Comparison of ENCODE assay signal across 8 mouse cellular contexts in the genomic region with DNA sequence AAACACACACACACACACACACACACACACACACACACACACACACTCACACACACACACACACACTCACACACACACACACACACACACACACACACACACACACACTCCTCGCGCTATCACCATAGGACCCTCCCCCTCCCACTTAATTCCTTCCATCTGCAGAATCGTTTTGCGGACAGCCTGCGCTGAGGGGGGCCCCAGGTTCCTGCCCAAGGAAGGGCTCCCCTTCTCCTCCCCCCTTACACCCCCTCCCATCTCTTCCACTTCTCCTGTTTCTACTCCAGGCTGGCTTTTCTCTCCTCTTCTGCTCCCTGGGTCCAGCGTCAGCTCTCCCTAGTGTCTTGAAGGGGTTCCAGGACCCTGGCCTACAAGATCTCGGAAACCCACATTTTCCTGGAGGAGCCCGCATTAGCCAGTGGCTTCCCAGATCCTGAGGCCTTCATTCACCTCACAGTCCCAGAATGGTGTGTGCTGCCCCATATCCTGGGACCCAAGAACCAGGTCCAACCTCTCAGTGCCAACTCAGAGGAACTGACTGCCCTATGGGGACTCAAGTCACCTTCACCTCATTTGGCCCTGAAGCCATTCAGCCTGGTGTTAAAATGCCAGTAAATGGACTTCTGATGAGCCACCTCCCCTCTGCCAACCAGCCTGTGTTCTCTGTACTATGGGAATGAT. TPM values are rescaled to one million over a fixed set of nuclear protein-coding genes. Genes with fewer than 3 reads are reported as not detected.
DNase-seq lines count a peak whose midpoint lies in the region; ATAC-seq and TF ChIP-seq lines count a peak whose summit lies in the region.

No protein-coding gene starts in this region.

- ATAC-seq in kidney, embryonic 16.5 days (ENCODE audit: low FRiP score, low TSS enrichment): no peak
- 0 out of 2 replicates have a peak, but pooled peaks have one; percentile 43 for ATAC-seq in embryonic facial prominence, embryonic 12.5 days (ENCODE audit: insufficient number of reproducible peaks, insufficient read depth, low FRiP score, low TSS enrichment)
- ATAC-seq in hindbrain, postnatal 0 days: no peak
- ATAC-seq in neural tube, embryonic 13.5 days (ENCODE audit: low read depth): no peak
- ATAC-seq in erythroblast, adult 5-6 weeks (replicated peaks; ENCODE audit: low FRiP score, poor library complexity, severe bottlenecking): no peak

- WGBS in kidney, embryonic 16.5 days: 30% methylated on average over 6 of the region's 8 CpGs
- WGBS in embryonic facial prominence, embryonic 12.5 days: 8% methylated on average over 8 of the region's 8 CpGs
- 33% methylated on average over 7 of the region's 8 CpGs for WGBS in hindbrain, postnatal 0 days
- 23% methylated on average over 7 of the region's 8 CpGs for WGBS in neural tube, embryonic 13.5 days

- H3K4me3 ChIP-seq in kidney, embryonic 16.5 days (ENCODE audit: low read length): no peak overlapping the region
- peak overlapping the region; percentile 82 for H3K4me3 ChIP-seq in embryonic facial prominence, embryonic 12.5 days
- H3K4me3 ChIP-seq in hindbrain, postnatal 0 days (ENCODE audit: low read length): no peak overlapping the region
- H3K4me3 ChIP-seq in neural tube, embryonic 13.5 days: no peak overlapping the region

- peak overlapping the region; percentile 94 for H3K4me2 ChIP-seq in kidney, embryonic 16.5 days (replicated peaks; ENCODE audit: low read depth, low read length)
- peak overlapping the region; percentile 84 for H3K4me2 ChIP-seq in embryonic facial prominence, embryonic 12.5 days (replicated peaks)
- peak overlapping the region; percentile 98; the same call in 1 of the 2 replicates for H3K4me2 ChIP-seq in hindbrain, postnatal 0 days (ENCODE audit: low read depth, low read length)
- H3K4me2 ChIP-seq in neural tube, embryonic 13.5 days: peak overlapping the region; percentile 82

- no peaks in the 10 kb centered on the region for H3K27me3 ChIP-seq in kidney, embryonic 16.5 days (ENCODE audit: insufficient read depth, low read length)
- no peaks in the 10 kb centered on the region for H3K27me3 ChIP-seq in embryonic facial prominence, embryonic 12.5 days
- H3K27me3 ChIP-seq in hindbrain, postnatal 0 days (ENCODE audit: insufficient read depth, low read length): no peaks in the 10 kb centered on the region
- H3K27me3 ChIP-seq in neural tube, embryonic 13.5 days: peaks cover 11% of the 10 kb centered on the region; the same call in 1 of the 2 replicates

- peaks cover 44% of the 10 kb centered on the region for H3K4me1 ChIP-seq in kidney, embryonic 16.5 days (ENCODE audit: insufficient read depth, low read length)
- H3K4me1 ChIP-seq in embryonic facial prominence, embryonic 12.5 days: peaks cover 62% of the 10 kb centered on the region
- H3K4me1 ChIP-seq in hindbrain, postnatal 0 days (ENCODE audit: insufficient read depth, low read length): peaks cover 1% of the 10 kb centered on the region; the same call in 1 of the 2 replicates
- H3K4me1 ChIP-seq in neural tube, embryonic 13.5 days (replicated peaks): peaks cover 55% of the 10 kb centered on the region

- H3K36me3 ChIP-seq in kidney, embryonic 16.5 days (ENCODE audit: insufficient read depth, low read length): no peaks in the 10 kb centered on the region
- no peaks in the 10 kb centered on the region; the same call in 1 of the 2 replicates for H3K36me3 ChIP-seq in embryonic facial prominence, embryonic 12.5 days
- H3K36me3 ChIP-seq in hindbrain, postnatal 0 days (ENCODE audit: insufficient read depth, low read length): no peaks in the 10 kb centered on the region
- no peaks in the 10 kb centered on the region for H3K36me3 ChIP-seq in neural tube, embryonic 13.5 days

- no peak overlapping the region for H3K9ac ChIP-seq in kidney, embryonic 16.5 days (replicated peaks; ENCODE audit: low read length)
- no peak overlapping the region; the same call in 1 of the 2 replicates for H3K9ac ChIP-seq in embryonic facial prominence, embryonic 12.5 days
- H3K9ac ChIP-seq in hindbrain, postnatal 0 days (replicated peaks; ENCODE audit: low read length): no peak overlapping the region
- H3K9ac ChIP-seq in neural tube, embryonic 13.5 days: no peak overlapping the region

- TF ChIP-seq CTCF in hindbrain, postnatal 0 days (IDR thresholded peaks at IDR 0.05; ENCODE audit: low read depth): no peak

- no peaks in the 10 kb centered on the region for H3K9me3 ChIP-seq in kidney, embryonic 16.5 days (ENCODE audit: low read length)
- no peaks in the 10 kb centered on the region for H3K9me3 ChIP-seq in embryonic facial prominence, embryonic 12.5 days
- H3K9me3 ChIP-seq in hindbrain, postnatal 0 days (ENCODE audit: low read length): no peaks in the 10 kb centered on the region
- no peaks in the 10 kb centered on the region for H3K9me3 ChIP-seq in neural tube, embryonic 13.5 days

- no peak for DNase-seq in kidney, adult 11 months
- DNase-seq in hindbrain, postnatal 0 days (ENCODE audit: low spot score): no peak
- no peak for DNase-seq in urinary bladder, postnatal 10 days (ENCODE audit: low spot score)
- no peak for DNase-seq in lung, postnatal 25 days (ENCODE audit: low spot score)

- H3K27ac ChIP-seq in kidney, embryonic 16.5 days (ENCODE audit: low read length): peak overlapping the region; percentile 87; the same call in 1 of the 2 replicates
- H3K27ac ChIP-seq in embryonic facial prominence, embryonic 12.5 days: peak overlapping the region; percentile 96
- no peak overlapping the region for H3K27ac ChIP-seq in hindbrain, postnatal 0 days
- H3K27ac ChIP-seq in neural tube, embryonic 13.5 days (replicated peaks): no peak overlapping the region

RNA-seq across cellular contexts. Expression of a gene that starts 0.9 kb away (rescaled TPM):
- 12.2 and 17.3 TPM in 2 replicates for polyA plus RNA-seq in kidney, embryonic 16.5 days (2015; fragmentation: Nextera tagmentation; extraction: Ambion mirVana)
- polyA plus RNA-seq in embryonic facial prominence, embryonic 12.5 days (2016; fragmentation: Nextera tagmentation; extraction: Ambion mirVana): 47.3 and 47.4 TPM in 2 replicates
- 34.4 and 39.3 TPM in 2 replicates for total RNA-seq in hindbrain, postnatal 0 days (2014; rRNA removed)
- polyA plus RNA-seq in hindbrain, postnatal 0 days (2015; fragmentation: Nextera tagmentation; extraction: Ambion mirVana): 19.7 and 20.4 TPM in 2 replicates
- polyA plus RNA-seq in neural tube, embryonic 13.5 days (2015; fragmentation: Nextera tagmentation; extraction: Ambion mirVana): 14.2 and 16.7 TPM in 2 replicates
- total RNA-seq in erythroblast, adult 5-6 weeks (2015; ENCODE audit: low replicate concordance): 2.7 TPM in 1 of 2 replicates, not detected in the other
- 0.94 and 0.98 TPM in 2 replicates for total RNA-seq in erythroblast, adult 5-6 weeks (2017; ENCODE audit: low replicate concordance)

Comparison
In these comparisons a context has a peak if more than half of its experiments do, and no peak if none do; other contexts are left out.
1. H3K27ac ChIP-seq: peak in kidney, embryonic 16.5 days (single experiment) and embryonic facial prominence, embryonic 12.5 days (single experiment); none in hindbrain, postnatal 0 days (single experiment) and neural tube, embryonic 13.5 days (single experiment).
2. Peak in every context shown above with its lines, with median percentiles within 50 percentile points of each other: H3K4me2 ChIP-seq.